Mouse (Mus musculus): ENCODE results near the gene Rrp15. TPM values are rescaled to one million over a fixed set of nuclear protein-coding genes. Genes with fewer than 3 reads are reported as not detected.
"Not testable (repeated sequence)": the region's sequence is repeated elsewhere in the genome, so short reads cannot be mapped to it uniquely, and the experiment has no call there.

The Rrp15 gene
- 27.8 and 31.3 TPM in 2 replicates for polyA plus RNA-seq (2011; ENCODE audit: insufficient read length, low read depth, missing spikeins)

DNA sequence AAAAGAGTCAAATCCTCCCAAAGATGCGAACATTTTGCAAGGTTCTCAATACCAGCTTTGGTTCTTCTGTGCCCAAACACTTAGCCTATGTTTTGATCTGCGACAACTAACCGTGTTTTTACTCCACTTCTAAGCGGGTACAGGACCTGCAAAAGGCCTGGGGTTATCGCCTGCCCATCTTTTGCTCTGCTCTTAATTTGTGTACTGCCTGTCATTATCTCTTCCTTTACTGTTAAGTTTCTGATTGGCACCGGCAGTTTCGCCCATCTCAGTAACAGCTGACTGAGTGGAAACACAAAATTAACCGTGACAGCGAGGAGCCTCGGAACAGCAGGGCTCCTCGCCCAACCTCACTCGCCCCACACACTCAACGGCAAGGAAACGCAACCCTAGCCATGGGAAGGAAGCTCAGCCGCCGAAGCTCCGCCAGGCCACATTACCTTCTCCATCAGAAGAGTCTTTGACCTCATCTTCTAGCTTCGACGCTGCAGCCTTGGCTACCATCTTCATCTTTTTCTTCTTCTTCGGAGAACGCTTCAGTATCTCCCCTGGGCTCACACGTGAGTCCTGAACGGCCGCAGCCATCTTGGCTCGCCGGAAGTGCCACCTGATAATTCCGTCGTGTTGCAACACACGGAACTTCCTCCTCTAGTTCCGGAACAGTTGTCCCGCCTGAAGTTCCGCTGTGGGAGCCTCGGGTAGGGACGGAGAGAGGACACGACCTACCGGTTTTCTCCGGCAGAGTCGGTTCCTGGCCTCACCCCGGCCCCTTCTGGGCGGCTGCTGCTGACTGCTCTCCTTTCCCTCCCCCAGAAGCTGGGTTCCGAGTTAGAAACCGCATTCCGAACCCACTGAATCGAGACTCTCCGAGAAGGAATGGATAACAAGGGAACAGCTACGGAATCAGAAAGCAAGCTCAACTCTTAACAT is at the start of gene Rrp15:
Gene Rrp15 (minus strand): TSS at position 635 of the 930 bp plus-strand sequence.
- peak; percentile 89 for TF ChIP-seq POLR2A (IDR thresholded peaks at IDR 0.05; ENCODE audit: low read depth, low read length)
- no peak for TF ChIP-seq CTCF (IDR thresholded peaks at IDR 0.05; ENCODE audit: borderline replicate concordance, insufficient read depth, low read length)
- H3K27ac ChIP-seq (ENCODE audit: insufficient read depth, low read length): no peak within 1 kb of the TSS

DNA sequence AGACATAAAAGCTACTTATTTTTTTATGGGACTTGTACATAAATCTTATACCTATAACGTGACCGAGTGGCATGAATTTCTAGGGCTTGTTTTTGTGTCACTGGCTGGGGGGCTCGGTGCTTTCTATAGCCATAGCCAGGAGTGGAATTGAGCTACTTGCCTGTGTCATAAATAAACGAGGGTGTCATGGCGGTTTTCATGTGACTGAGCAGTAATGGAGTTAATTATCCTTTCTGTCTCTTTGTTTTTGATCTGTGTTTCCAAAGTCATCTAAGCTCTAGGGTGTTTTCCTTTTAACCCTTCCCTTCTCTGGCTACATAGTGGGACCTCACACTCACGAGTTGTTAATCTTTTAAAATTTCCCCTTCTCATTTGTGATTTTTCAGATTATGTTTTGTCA is 48.8 kb upstream of the Rrp15 start:
- no peak for TF ChIP-seq POLR2A (IDR thresholded peaks at IDR 0.05; ENCODE audit: low read depth, low read length)
- TF ChIP-seq CTCF (IDR thresholded peaks at IDR 0.05; ENCODE audit: borderline replicate concordance, insufficient read depth, low read length): no peak
- H3K4me1 ChIP-seq (ENCODE audit: control insufficient read depth, insufficient read depth, low read length): no peaks in the 10 kb centered on the region
- H3K4me3 ChIP-seq (ENCODE audit: insufficient read depth, low read length): no peak overlapping the region
- no peak overlapping the region for H3K27ac ChIP-seq (ENCODE audit: insufficient read depth, low read length)

More for the DNA sequence above, at the start of gene Rrp15:
- peaks cover 5% of the 10 kb centered on the region for H3K4me1 ChIP-seq (ENCODE audit: control insufficient read depth, insufficient read depth, low read length)
- H3K4me3 ChIP-seq (ENCODE audit: insufficient read depth, low read length): peak within 1 kb of the TSS; percentile 82

DNA sequence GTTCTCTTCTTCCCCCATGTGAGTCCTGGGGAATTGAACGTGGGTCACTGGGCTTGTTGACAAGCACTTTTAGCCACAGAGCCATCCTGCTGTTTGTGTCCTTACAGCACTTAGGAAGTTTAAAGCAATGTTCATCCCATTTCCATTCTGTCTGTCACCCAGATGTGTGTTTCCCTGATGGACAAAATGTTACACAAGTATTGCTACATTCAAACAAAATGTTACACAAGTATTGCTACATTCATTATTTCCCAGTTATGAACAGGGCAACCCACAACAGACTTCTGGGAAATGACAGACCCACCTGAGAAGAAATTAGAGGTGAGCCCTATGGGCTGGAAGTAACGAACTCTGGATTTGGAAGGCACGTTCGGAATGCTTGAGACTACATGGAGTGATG is 36.2 kb upstream of the Rrp15 start:
- TF ChIP-seq POLR2A (IDR thresholded peaks at IDR 0.05; ENCODE audit: low read depth, low read length) (no peak), CTCF (IDR thresholded peaks at IDR 0.05; ENCODE audit: borderline replicate concordance, insufficient read depth, low read length) (no peak)
- H3K27ac ChIP-seq (ENCODE audit: insufficient read depth, low read length): no peak overlapping the region
- H3K4me3 ChIP-seq (ENCODE audit: insufficient read depth, low read length): no peak overlapping the region
- H3K4me1 ChIP-seq (ENCODE audit: control insufficient read depth, insufficient read depth, low read length): no peaks in the 10 kb centered on the region

DNA sequence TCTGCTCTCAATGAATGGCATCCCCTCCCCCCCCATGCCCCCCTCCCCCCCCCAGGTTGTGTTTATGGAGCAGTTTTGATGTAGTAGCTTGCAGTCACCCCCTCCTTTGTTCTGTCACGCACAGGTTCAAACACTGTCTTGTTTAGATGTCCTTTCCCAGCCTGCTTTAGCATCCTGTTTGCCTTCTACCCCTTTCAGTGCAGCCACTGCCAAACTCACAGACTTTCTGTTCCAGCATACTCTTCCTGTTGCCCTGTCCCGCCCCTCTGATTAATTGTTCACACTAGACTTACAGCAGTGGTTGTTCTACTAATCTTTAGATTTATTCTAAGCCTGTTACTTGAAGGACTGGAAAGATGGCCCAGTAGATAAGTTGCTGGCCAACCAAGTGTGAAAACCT is 31.7 kb upstream of the Rrp15 start:
- Histone ChIP-seq H3K4me1 (ENCODE audit: control insufficient read depth, insufficient read depth, low read length) (no peaks in the 10 kb centered on the region), H3K4me3 (ENCODE audit: insufficient read depth, low read length) (no peak overlapping the region), H3K27ac (ENCODE audit: insufficient read depth, low read length) (no peak overlapping the region)
- no peak for TF ChIP-seq POLR2A (IDR thresholded peaks at IDR 0.05; ENCODE audit: low read depth, low read length)
- no peak for TF ChIP-seq CTCF (IDR thresholded peaks at IDR 0.05; ENCODE audit: borderline replicate concordance, insufficient read depth, low read length)

DNA sequence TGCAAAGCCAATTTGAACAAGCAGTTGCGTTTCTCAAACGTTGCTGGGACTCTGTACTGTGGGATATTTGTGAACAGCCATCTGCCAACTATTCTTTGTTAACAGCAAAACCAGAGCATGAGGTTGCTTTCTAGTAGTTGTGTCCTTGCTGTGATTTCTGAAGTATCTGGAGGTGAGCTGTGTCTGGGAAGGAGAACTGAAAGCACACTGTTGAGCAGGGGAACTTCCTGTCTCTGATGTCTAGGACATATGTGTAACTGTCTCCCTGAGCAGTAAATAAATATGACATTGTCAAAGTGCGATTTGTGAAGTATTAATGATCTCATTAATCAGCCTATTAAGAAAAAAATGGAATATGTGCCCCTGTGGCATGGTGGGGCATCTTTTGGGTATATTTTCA is 24.0 kb upstream of the Rrp15 start:
- Histone ChIP-seq H3K27ac (ENCODE audit: insufficient read depth, low read length) (no peak overlapping the region), H3K4me1 (ENCODE audit: control insufficient read depth, insufficient read depth, low read length) (no peaks in the 10 kb centered on the region), H3K4me3 (ENCODE audit: insufficient read depth, low read length) (no peak overlapping the region)
- TF ChIP-seq CTCF (IDR thresholded peaks at IDR 0.05; ENCODE audit: borderline replicate concordance, insufficient read depth, low read length) (no peak), POLR2A (IDR thresholded peaks at IDR 0.05; ENCODE audit: low read depth, low read length) (no peak)

DNA sequence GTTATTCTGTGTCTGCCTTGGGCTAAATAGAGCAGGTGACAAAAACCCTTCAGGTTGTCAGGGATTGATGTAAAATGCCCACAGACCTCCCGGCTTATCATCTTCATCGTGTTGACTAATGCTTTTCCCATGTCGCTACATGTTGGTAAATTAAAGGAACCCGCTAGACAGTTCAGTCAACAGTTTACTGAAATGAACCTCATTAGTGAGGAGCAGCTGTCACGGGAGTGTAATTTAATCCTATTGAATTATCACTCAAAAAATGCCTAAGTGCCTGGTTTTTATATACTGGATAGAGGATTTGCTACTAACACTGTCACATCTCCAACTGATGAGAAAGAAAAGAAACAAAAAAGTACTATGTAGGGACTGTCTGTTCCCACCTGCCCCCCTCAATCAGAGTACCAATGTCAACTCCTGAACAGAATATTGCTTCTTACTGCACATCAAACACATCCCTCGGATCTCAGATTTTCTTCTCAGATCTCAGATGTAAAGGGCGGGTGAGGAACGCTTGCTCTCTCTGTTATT is 23.5 kb upstream of the Rrp15 start:
- Histone ChIP-seq H3K27ac (ENCODE audit: insufficient read depth, low read length) (no peak overlapping the region), H3K4me3 (ENCODE audit: insufficient read depth, low read length) (no peak overlapping the region), H3K4me1 (ENCODE audit: control insufficient read depth, insufficient read depth, low read length) (no peaks in the 10 kb centered on the region)
- TF ChIP-seq CTCF (IDR thresholded peaks at IDR 0.05; ENCODE audit: borderline replicate concordance, insufficient read depth, low read length) (no peak), POLR2A (IDR thresholded peaks at IDR 0.05; ENCODE audit: low read depth, low read length) (no peak)

DNA sequence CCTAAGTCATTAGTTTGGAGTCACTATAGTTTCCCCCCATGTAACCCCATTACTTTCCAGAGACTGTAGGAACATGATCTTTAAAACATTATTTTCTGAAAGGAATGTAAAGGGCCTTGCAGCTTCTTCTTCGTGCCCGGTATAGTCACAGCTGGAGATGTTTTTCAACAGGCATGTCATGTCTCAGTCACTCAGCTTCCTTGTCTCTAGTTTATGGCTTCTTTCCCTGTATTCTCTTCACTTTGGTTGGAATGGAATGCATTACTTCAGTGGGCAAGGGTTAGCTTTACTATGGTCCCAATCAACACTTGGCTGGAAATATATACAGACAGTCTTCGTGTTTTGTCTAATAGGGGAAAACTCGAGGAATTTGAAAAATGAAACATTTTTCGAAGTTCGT is 22.8 kb upstream of the Rrp15 start:
- Histone ChIP-seq H3K4me3 (ENCODE audit: insufficient read depth, low read length) (no peak overlapping the region), H3K27ac (ENCODE audit: insufficient read depth, low read length) (no peak overlapping the region), H3K4me1 (ENCODE audit: control insufficient read depth, insufficient read depth, low read length) (no peaks in the 10 kb centered on the region)
- TF ChIP-seq CTCF (IDR thresholded peaks at IDR 0.05; ENCODE audit: borderline replicate concordance, insufficient read depth, low read length) (no peak), POLR2A (IDR thresholded peaks at IDR 0.05; ENCODE audit: low read depth, low read length) (no peak)

DNA sequence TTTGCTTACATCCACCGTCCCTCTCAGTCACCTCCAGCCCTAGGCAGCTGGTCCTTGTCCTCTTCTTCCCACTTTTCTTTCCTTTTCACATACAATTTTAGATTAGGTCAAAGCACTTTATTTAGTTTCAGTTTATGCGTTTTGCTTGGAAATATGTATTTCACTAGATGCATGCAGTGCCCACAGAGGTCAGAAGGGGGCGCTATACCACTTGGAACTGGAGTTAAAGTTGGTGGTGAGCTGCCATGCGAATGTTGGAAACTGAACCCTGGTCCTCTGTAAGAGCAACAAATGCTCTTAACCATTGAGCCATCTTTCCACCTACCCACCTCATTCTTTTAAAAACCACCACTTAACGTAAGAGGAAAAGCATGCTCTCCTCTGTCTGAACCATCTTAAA is 21.5 kb upstream of the Rrp15 start:
- no peak overlapping the region for H3K27ac ChIP-seq (ENCODE audit: insufficient read depth, low read length)
- TF ChIP-seq CTCF (IDR thresholded peaks at IDR 0.05; ENCODE audit: borderline replicate concordance, insufficient read depth, low read length) (no peak), POLR2A (IDR thresholded peaks at IDR 0.05; ENCODE audit: low read depth, low read length) (no peak)
- no peaks in the 10 kb centered on the region for H3K4me1 ChIP-seq (ENCODE audit: control insufficient read depth, insufficient read depth, low read length)
- no peak overlapping the region for H3K4me3 ChIP-seq (ENCODE audit: insufficient read depth, low read length)

DNA sequence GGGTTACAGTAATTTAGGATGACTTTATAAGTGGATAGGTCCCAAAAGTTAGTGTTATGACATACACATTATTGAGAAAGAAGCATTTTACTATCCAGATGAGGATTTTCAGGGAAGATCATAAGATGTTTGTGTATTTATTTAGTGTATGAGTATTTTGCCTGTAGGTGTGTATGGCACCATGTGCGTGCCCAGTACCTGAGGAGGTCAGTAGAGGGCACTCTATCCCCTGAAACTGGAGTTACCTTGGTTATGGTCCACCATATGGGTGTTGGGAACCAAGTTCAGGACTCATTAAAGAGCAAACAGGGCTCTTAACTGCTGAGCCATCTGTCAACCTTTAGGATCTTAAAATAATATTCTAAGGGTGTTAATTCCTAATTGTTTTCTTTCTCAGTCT is 19.2 kb upstream of the Rrp15 start:
- Histone ChIP-seq H3K27ac (ENCODE audit: insufficient read depth, low read length) (no peak overlapping the region), H3K4me3 (ENCODE audit: insufficient read depth, low read length) (no peak overlapping the region), H3K4me1 (ENCODE audit: control insufficient read depth, insufficient read depth, low read length) (no peaks in the 10 kb centered on the region)
- no peak for TF ChIP-seq CTCF (IDR thresholded peaks at IDR 0.05; ENCODE audit: borderline replicate concordance, insufficient read depth, low read length)
- TF ChIP-seq POLR2A (IDR thresholded peaks at IDR 0.05; ENCODE audit: low read depth, low read length): no peak

DNA sequence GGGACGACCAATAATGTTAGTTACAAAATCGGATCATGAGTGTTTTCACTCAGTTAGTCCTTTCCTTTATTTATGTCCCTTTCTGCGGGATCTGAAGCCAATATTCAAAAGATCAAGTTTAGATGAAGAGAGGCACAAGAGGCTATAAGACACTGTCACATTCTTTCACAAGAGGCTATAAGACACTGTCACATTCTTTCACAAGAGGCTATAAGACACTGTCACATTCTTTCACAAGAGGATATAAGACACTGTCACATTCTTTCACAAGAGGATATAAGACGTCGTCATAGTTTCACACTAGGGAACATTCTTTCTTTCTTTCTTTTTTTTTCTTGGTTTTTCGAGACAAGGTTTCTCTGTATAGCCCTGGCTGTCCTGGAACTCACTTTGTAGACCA is 14.3 kb upstream of the Rrp15 start:
- H3K4me3 ChIP-seq (ENCODE audit: insufficient read depth, low read length); H3K4me1 ChIP-seq (ENCODE audit: control insufficient read depth, insufficient read depth, low read length); H3K27ac ChIP-seq (ENCODE audit: insufficient read depth, low read length): not testable (repeated sequence)
